Mouse (Mus musculus) heart, embryonic 11.5 days (tissue): ENCODE measurements around the gene Aff3. TPM values are rescaled to one million over a fixed set of nuclear protein-coding genes. Genes with fewer than 3 reads are reported as not detected.

ENCODE experiments used
- ATAC-seq: fragments of 200-750 bp; cut with Nextera tagmentation; replicated peaks from 2 replicates; pipeline ENCODE4 v1.8.0; 2017; ENCODE audit warnings: moderate library complexity; ENCODE audit not compliant: insufficient number of reproducible peaks, low FRiP score, low TSS enrichment
- H3K27ac ChIP-seq: fragments of 300-500 bp; sonication (generic); 2 replicates; pipeline ENCODE4 v1.5.1; 2014; ENCODE audit warnings: mild to moderate bottlenecking, low read depth, low read length
- H3K27me3 ChIP-seq: fragments of 300-500 bp; sonication (generic); 2 replicates; pipeline ENCODE4 v1.6.1; 2014; ENCODE audit warnings: mild to moderate bottlenecking, low read length, mixed read lengths; ENCODE audit not compliant: control insufficient read depth, insufficient read depth
- H3K36me3 ChIP-seq: fragments of 300-500 bp; sonication (generic); 2 replicates; pipeline ENCODE4 v1.6.1; 2014; ENCODE audit warnings: mild to moderate bottlenecking, low read length, moderate library complexity, mixed read lengths; ENCODE audit not compliant: control insufficient read depth, insufficient read depth
- H3K4me1 ChIP-seq: fragments of 300-500 bp; sonication (generic); 2 replicates; pipeline ENCODE4 v1.6.1; 2014; ENCODE audit warnings: low read length; ENCODE audit not compliant: control insufficient read depth, insufficient read depth
- H3K4me2 ChIP-seq: fragments of 300-500 bp; sonication (generic); 2 replicates; pipeline ENCODE4 v1.6.1; 2014; ENCODE audit warnings: mild to moderate bottlenecking, moderate library complexity
- H3K4me3 ChIP-seq: fragments of 300-500 bp; sonication (generic); 2 replicates; pipeline ENCODE4 v1.5.1; 2014; ENCODE audit warnings: low read depth, low read length
- H3K9ac ChIP-seq: fragments of 300-500 bp; sonication (generic); 2 replicates; pipeline ENCODE4 v1.6.1; 2014; ENCODE audit warnings: mild to moderate bottlenecking, low read depth, low read length, moderate library complexity
- H3K9me3 ChIP-seq: fragments of 300-500 bp; sonication (generic); replicated peaks from 2 replicates; pipeline ENCODE4 v1.6.1; 2016; ENCODE audit warnings: low read length; ENCODE audit not compliant: control insufficient read depth
- WGBS: fragments of 180-500 bp; shearing (Covaris S2); extraction: QIAGEN DNeasy Blood & Tissue Kit; methylation state at CpG from one replicate; pipeline ENCODE4 v1.1.7; 2014; ENCODE audit not compliant: insufficient replicate concordance; 5-methylcytosine and 5-hydroxymethylcytosine counted together
- polyA plus RNA-seq: library from polyadenylated mRNA; unstranded; fragments of >200 nt; fragmentation: Nextera tagmentation; extraction: Ambion mirVana; gene quantifications from 2 replicates; pipeline ENCODE4 v1.2.1, GENCODE M21; 2014

Gene Aff3
- polyA plus RNA-seq, 1 experiment from 2014 or later: 6.7 TPM

GRCm38 (mm10) chr1:38627683-38628361 lies 36.9 kb downstream of the Aff3 start:
- H3K4me1 ChIP-seq: 0 out of 2 replicates have a peak, but pooled peaks cover 2% of the 10 kb centered on the region
- H3K4me2 ChIP-seq: peak overlapping the region; percentile 90
- H3K27ac ChIP-seq: peak overlapping the region; percentile 71
- WGBS: 1% methylated on average over 40 of the region's 42 CpGs
- H3K4me3 ChIP-seq: peak overlapping the region; percentile 70
- no peaks in the 10 kb centered on the region for H3K9me3 ChIP-seq
- ATAC-seq: peak; percentile 46; the same call in 1 of the 2 replicates
- no peaks in the 10 kb centered on the region for H3K36me3 ChIP-seq
- peaks cover 21% of the 10 kb centered on the region for H3K27me3 ChIP-seq
- H3K9ac ChIP-seq: peak overlapping the region; percentile 79

GRCm38 (mm10) chr1:38626739-38627661 lies 37.8 kb downstream of the Aff3 start:
- peaks cover 21% of the 10 kb centered on the region for H3K27me3 ChIP-seq
- 0% methylated on average over 37 of the region's 133 CpGs for WGBS

GRCm38 (mm10) chr1:38626388-38626738 lies 38.4 kb downstream of the Aff3 start:
- H3K4me2 ChIP-seq: peak overlapping the region; percentile 90
- WGBS: 2% methylated on average over 10 of the region's 10 CpGs
- no peaks in the 10 kb centered on the region for H3K36me3 ChIP-seq
- H3K4me1 ChIP-seq: 0 out of 2 replicates have a peak, but pooled peaks cover 2% of the 10 kb centered on the region
- peak overlapping the region; percentile 79 for H3K9ac ChIP-seq
- peak overlapping the region; percentile 71; the same call in 1 of the 2 replicates for H3K27ac ChIP-seq
- no peak for ATAC-seq
- H3K27me3 ChIP-seq: peaks cover 21% of the 10 kb centered on the region
- peak overlapping the region; percentile 70 for H3K4me3 ChIP-seq
- no peaks in the 10 kb centered on the region for H3K9me3 ChIP-seq

More at GRCm38 (mm10) chr1:38626739-38627661, 37.8 kb downstream of the Aff3 start:
- peak overlapping the region; percentile 79 for H3K9ac ChIP-seq
- H3K4me1 ChIP-seq: 0 out of 2 replicates have a peak, but pooled peaks cover 2% of the 10 kb centered on the region
- H3K36me3 ChIP-seq: no peaks in the 10 kb centered on the region
- peak overlapping the region; percentile 71 for H3K27ac ChIP-seq
- H3K4me2 ChIP-seq: peak overlapping the region; percentile 90
- H3K4me3 ChIP-seq: peak overlapping the region; percentile 70
- ATAC-seq: peak; percentile 66; the same call in 1 of the 2 replicates
- no peaks in the 10 kb centered on the region for H3K9me3 ChIP-seq

- Histone ChIP-seq H3K4me2 (no peak overlapping the region), H3K4me1 (0 out of 2 replicates have a peak, but pooled peaks cover 4% of the 10 kb centered on the region), H3K9ac (no peak overlapping the region), H3K4me3 (no peak overlapping the region), H3K27ac (no peak overlapping the region), H3K36me3 (no peaks in the 10 kb centered on the region), H3K9me3 (no peaks in the 10 kb centered on the region), H3K27me3 (peaks cover 6% of the 10 kb centered on the region)
- no peak for ATAC-seq
- 51% methylated on average over 4 of the region's 4 CpGs for WGBS
Observed at GRCm38 (mm10) chr1:38621840-38622239, 42.9 kb downstream of the Aff3 start.

- no peaks in the 10 kb centered on the region for H3K27me3 ChIP-seq
- no peak overlapping the region for H3K4me2 ChIP-seq
- H3K27ac ChIP-seq: no peak overlapping the region
- no peak overlapping the region for H3K4me3 ChIP-seq
- ATAC-seq: no peak
- 0 out of 2 replicates have a peak, but pooled peaks cover 4% of the 10 kb centered on the region for H3K4me1 ChIP-seq
- no peaks in the 10 kb centered on the region for H3K9me3 ChIP-seq
- H3K9ac ChIP-seq: no peak overlapping the region
- 55% methylated on average over 6 of the region's 6 CpGs for WGBS
- H3K36me3 ChIP-seq: no peaks in the 10 kb centered on the region
Observed at GRCm38 (mm10) chr1:38620401-38620800, 44.4 kb downstream of the Aff3 start.

- H3K4me3 ChIP-seq: no peak overlapping the region
- H3K27me3 ChIP-seq: no peaks in the 10 kb centered on the region
- no peak for ATAC-seq
- H3K4me1 ChIP-seq: 0 out of 2 replicates have a peak, but pooled peaks cover 2% of the 10 kb centered on the region
- H3K4me2 ChIP-seq: no peak overlapping the region
- no peaks in the 10 kb centered on the region for H3K9me3 ChIP-seq
- no peak overlapping the region for H3K27ac ChIP-seq
- H3K9ac ChIP-seq: no peak overlapping the region
- WGBS: 45% methylated on average over 4 of the region's 4 CpGs
- no peaks in the 10 kb centered on the region for H3K36me3 ChIP-seq
Observed at GRCm38 (mm10) chr1:38606741-38607140, 58.0 kb downstream of the Aff3 start.

GRCm38 (mm10) chr1:38605426-38605825 lies 59.3 kb downstream of the Aff3 start:
- peaks cover 10% of the 10 kb centered on the region for H3K4me1 ChIP-seq
- H3K9me3 ChIP-seq: no peaks in the 10 kb centered on the region
- no peak overlapping the region for H3K4me2 ChIP-seq
- no peaks in the 10 kb centered on the region for H3K36me3 ChIP-seq
- H3K27me3 ChIP-seq: no peaks in the 10 kb centered on the region
- H3K9ac ChIP-seq: no peak overlapping the region
- H3K27ac ChIP-seq: no peak overlapping the region
- ATAC-seq: no peak
- WGBS: 79% methylated on average over 4 of the region's 4 CpGs
- no peak overlapping the region for H3K4me3 ChIP-seq

- WGBS: 74% methylated on average over 7 of the region's 7 CpGs
Observed at GRCm38 (mm10) chr1:38604611-38605010, 60.1 kb downstream of the Aff3 start.

More at GRCm38 (mm10) chr1:38604611-38605010, 60.1 kb downstream of the Aff3 start:
- H3K9me3 ChIP-seq: no peaks in the 10 kb centered on the region
- no peak overlapping the region for H3K4me3 ChIP-seq
- no peak overlapping the region for H3K9ac ChIP-seq
- peaks cover 12% of the 10 kb centered on the region for H3K4me1 ChIP-seq
- no peak for ATAC-seq
- H3K27ac ChIP-seq: no peak overlapping the region
- H3K27me3 ChIP-seq: no peaks in the 10 kb centered on the region
- no peak overlapping the region for H3K4me2 ChIP-seq
- no peaks in the 10 kb centered on the region for H3K36me3 ChIP-seq
